Comparison of ENCODE assay signal across 13 mouse cellular contexts in the genomic region with DNA sequence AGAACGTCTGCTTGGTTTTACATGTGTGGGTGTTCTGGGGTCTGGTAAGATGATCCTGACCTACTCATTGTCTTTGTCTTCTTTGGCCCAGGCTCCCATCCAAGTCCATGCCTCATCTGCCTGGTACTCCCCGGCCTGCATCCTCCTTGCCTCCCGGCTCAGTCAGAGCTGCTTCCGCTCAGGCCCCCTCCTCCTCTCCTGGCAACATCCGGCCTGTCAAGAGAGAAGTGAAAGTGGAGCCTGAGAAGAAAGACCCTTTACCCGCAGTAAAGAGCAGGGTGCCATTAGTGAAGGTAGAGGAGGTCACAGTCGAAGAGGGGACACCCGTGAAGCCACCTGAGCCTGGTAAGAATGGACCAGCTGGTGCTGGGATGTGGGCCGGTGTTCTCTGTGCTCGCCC. TPM values are rescaled to one million over a fixed set of nuclear protein-coding genes. Genes with fewer than 3 reads are reported as not detected.
DNase-seq lines count a peak whose midpoint lies in the region; ATAC-seq lines count a peak whose summit lies in the region.
"Had no signal": no experiment of that assay in that cellular context is flagged by ENCODE, and none has a peak within 500 bp of the region (broad histone marks: within the 10 kb centered on the region; RNA-seq: fewer than 3 reads in every experiment).

No protein-coding gene starts in this region.

- no peak overlapping the region for H3K4me2 ChIP-seq in forebrain, embryonic 12.5 days
- H3K4me2 ChIP-seq: limb, embryonic 12.5 days had no signal

- ATAC-seq in forebrain, embryonic 12.5 days (ENCODE audit: low FRiP score), result no peak
- peak; percentile 64 for ATAC-seq in megakaryocyte progenitor cell, adult 5-6 weeks (replicated peaks; ENCODE audit: poor library complexity)

- 87% methylated on average over 10 of the region's 10 CpGs for WGBS in forebrain, embryonic 10.5 days
- 86% methylated on average over 10 of the region's 10 CpGs for WGBS in forebrain, embryonic 12.5 days

- DNase-seq in forebrain, embryonic 10.5 days (ENCODE audit: extremely low spot score, low spot score), result no peak
- DNase-seq in ovary, postnatal 36 days (ENCODE audit: low spot score), result peak; percentile 29
- no peak for DNase-seq in ovary, postnatal 10 days (ENCODE audit: low spot score)
- peak; percentile 61 for DNase-seq in thymus, postnatal 4 days
- no peak for DNase-seq in heart, postnatal 4 days
- no peak for DNase-seq in gastrocnemius, postnatal 10 days
- DNase-seq: gastrocnemius, postnatal 36 days; kidney, adult 11 months; retina, postnatal 1 day had no signal

- H3K36me3 ChIP-seq in forebrain, embryonic 10.5 days (replicated peaks), result peaks cover 7% of the 10 kb centered on the region; the same call in 1 of the 2 replicates
- H3K36me3 ChIP-seq in forebrain, embryonic 12.5 days (replicated peaks), result no peaks in the 10 kb centered on the region
- H3K36me3 ChIP-seq: limb, embryonic 12.5 days had no signal

- H3K4me1 ChIP-seq in forebrain, embryonic 10.5 days, result peaks cover 9% of the 10 kb centered on the region; the same call in 1 of the 2 replicates
- H3K4me1 ChIP-seq in forebrain, embryonic 12.5 days, result no peaks in the 10 kb centered on the region

- H3K9me3 ChIP-seq in forebrain, embryonic 10.5 days, result no peaks in the 10 kb centered on the region
- H3K9me3 ChIP-seq in forebrain, embryonic 12.5 days, result no peaks in the 10 kb centered on the region

- H3K9ac ChIP-seq in forebrain, embryonic 12.5 days, result no peak overlapping the region
- H3K9ac ChIP-seq: limb, embryonic 12.5 days had no signal

- no peak overlapping the region for H3K4me3 ChIP-seq in forebrain, embryonic 10.5 days
- H3K4me3 ChIP-seq in forebrain, embryonic 12.5 days (replicated peaks), result no peak overlapping the region
- H3K4me3 ChIP-seq: limb, embryonic 12.5 days; myocyte had no signal

- H3K27me3 ChIP-seq in forebrain, embryonic 10.5 days (ENCODE audit: poor library complexity, severe bottlenecking), result no peaks in the 10 kb centered on the region
- H3K27me3 ChIP-seq in forebrain, embryonic 12.5 days, result no peaks in the 10 kb centered on the region

- H3K27ac ChIP-seq in forebrain, embryonic 10.5 days, result 0 out of 2 replicates have a peak overlapping the region, but pooled peaks have one; percentile 44
- no peak overlapping the region for H3K27ac ChIP-seq in forebrain, embryonic 12.5 days
- H3K27ac ChIP-seq: limb, embryonic 12.5 days had no signal

RNA-seq across cellular contexts. Expression of a gene that starts 45.2 kb away (rescaled TPM):
- polyA plus RNA-seq in forebrain, embryonic 10.5 days (2016; fragmentation: Nextera tagmentation; extraction: Ambion mirVana), result 179 and 183 TPM in 2 replicates
- 178 and 187 TPM in 2 replicates for polyA plus RNA-seq in forebrain, embryonic 12.5 days (2016; fragmentation: Nextera tagmentation; extraction: Ambion mirVana)
- 185 and 245 TPM in 2 replicates for total RNA-seq in megakaryocyte progenitor cell, adult 5-6 weeks (2015)
- total RNA-seq in megakaryocyte progenitor cell, adult 5-6 weeks (2017), result 401 and 633 TPM in 2 replicates
- 100 to 1,000 TPM in 1 of 2 experiments, 10 to 100 TPM in 1; 99.6 to 107 TPM for total RNA-seq in heart, postnatal 4 days (2021)
- 10 to 100 TPM; 64.1 to 75.1 TPM for total RNA-seq in gastrocnemius, postnatal 10 days (2021)

Comparison
In these comparisons a context has a peak if more than half of its experiments do, and no peak if none do; other contexts are left out.
1. DNase-seq: peak in ovary, postnatal 36 days (single experiment) and thymus, postnatal 4 days (single experiment); none in forebrain, embryonic 10.5 days (single experiment), ovary, postnatal 10 days (single experiment), heart, postnatal 4 days (single experiment) and gastrocnemius, postnatal 10 days (single experiment).